Mouse (Mus musculus): ENCODE measurements around the gene Ssc5d.

The Ssc5d gene

GRCm38 (mm10) chr7:4925441-4926381 lies at the start of gene Ssc5d:
TSS of gene Ssc5d (plus strand) at chr7:4925785.
- DNase-seq = no peak

- DNase-seq = peak; percentile 96
Measured at GRCm38 (mm10) chr7:4876753-4877221, 48.8 kb upstream of the Ssc5d start, which contains the start of gene Isoc2a. TSS of gene Isoc2a (plus strand) at chr7:4877153.

GRCm38 (mm10) chr7:4877226-4877625 lies 48.4 kb upstream of the Ssc5d start:
- no peak for DNase-seq

GRCm38 (mm10) chr7:4878186-4878585 lies 47.4 kb upstream of the Ssc5d start:
- peak; percentile 73 for DNase-seq

GRCm38 (mm10) chr7:4879036-4879435 lies 46.5 kb upstream of the Ssc5d start:
- peak; percentile 72 for DNase-seq

- no peak for DNase-seq
Measured at GRCm38 (mm10) chr7:4886680-4887079, 38.9 kb upstream of the Ssc5d start.

GRCm38 (mm10) chr7:4895186-4895585 lies 30.4 kb upstream of the Ssc5d start:
- no peak for DNase-seq

- no peak for DNase-seq
Measured at GRCm38 (mm10) chr7:4898851-4899648, 26.5 kb upstream of the Ssc5d start.

GRCm38 (mm10) chr7:4899649-4900522 lies 25.7 kb upstream of the Ssc5d start:
- DNase-seq = no peak

- DNase-seq = no peak
Measured at GRCm38 (mm10) chr7:4900523-4900851, 25.1 kb upstream of the Ssc5d start.

- no peak for DNase-seq
Measured at GRCm38 (mm10) chr7:4901171-4901570, 24.4 kb upstream of the Ssc5d start.

- no peak for DNase-seq
Measured at GRCm38 (mm10) chr7:4902404-4902803, 23.2 kb upstream of the Ssc5d start.

GRCm38 (mm10) chr7:4906466-4906950 lies 19.1 kb upstream of the Ssc5d start, which contains the start of gene Gm36210:
TSS of gene Gm36210 (minus strand) at chr7:4906516.
- DNase-seq = no peak

- peak; percentile 58 for DNase-seq
Measured at GRCm38 (mm10) chr7:4911561-4911960, 14.0 kb upstream of the Ssc5d start.

- DNase-seq = no peak
Measured at GRCm38 (mm10) chr7:4912248-4912647, 13.3 kb upstream of the Ssc5d start.

- DNase-seq = peak; percentile 97
Measured at GRCm38 (mm10) chr7:4915007-4915665, 10.4 kb upstream of the Ssc5d start, which contains the start of gene Zfp628. TSS of gene Zfp628 (plus strand) at chr7:4915217.

- DNase-seq = no peak
Measured at GRCm38 (mm10) chr7:4915669-4916416, 9.7 kb upstream of the Ssc5d start.

GRCm38 (mm10) chr7:4917494-4917893 lies 8.1 kb upstream of the Ssc5d start:
- no peak for DNase-seq

- no peak for DNase-seq
Measured at GRCm38 (mm10) chr7:4918681-4919080, 6.9 kb upstream of the Ssc5d start.

- DNase-seq = no peak
Measured at GRCm38 (mm10) chr7:4919096-4919495, 6.5 kb upstream of the Ssc5d start.

GRCm38 (mm10) chr7:4919971-4920370 lies 5.6 kb upstream of the Ssc5d start:
- no peak for DNase-seq
